Mouse (Mus musculus) stomach, embryonic 15.5 days (tissue): ENCODE measurements around the gene Gm49630. TPM values are rescaled to one million over a fixed set of nuclear protein-coding genes. Genes with fewer than 3 reads are reported as not detected.
"Not testable (repeated sequence)": the region's sequence is repeated elsewhere in the genome, so short reads cannot be mapped to it uniquely, and the experiment has no call there.

Experiments
- ATAC-seq: fragments of 200-750 bp; cut with Nextera tagmentation; 2 replicates; pipeline ENCODE4 v1.8.0; 2017; ENCODE audit warnings: low read depth, moderate number of reproducible peaks, moderate TSS enrichment; ENCODE audit not compliant: insufficient read depth, low FRiP score
- H3K27ac ChIP-seq: fragments of 300-500 bp; sonication (generic); 2 replicates; pipeline ENCODE4 v1.5.1; 2015; ENCODE audit warnings: mild to moderate bottlenecking, inconsistent platforms
- H3K27me3 ChIP-seq: fragments of 300-500 bp; sonication (generic); replicated peaks from 2 replicates; pipeline ENCODE4 v1.6.1; 2015; ENCODE audit warnings: inconsistent platforms
- H3K36me3 ChIP-seq: fragments of 300-500 bp; sonication (generic); 2 replicates; pipeline ENCODE4 v1.6.1; 2015; ENCODE audit warnings: inconsistent platforms
- H3K4me1 ChIP-seq: fragments of 300-500 bp; sonication (generic); 2 replicates; pipeline ENCODE4 v1.6.1; 2015; ENCODE audit warnings: inconsistent platforms
- H3K4me2 ChIP-seq: fragments of 300-500 bp; sonication (generic); 2 replicates; pipeline ENCODE4 v1.6.1; 2015; ENCODE audit warnings: mild to moderate bottlenecking, inconsistent platforms
- H3K4me3 ChIP-seq: fragments of 300-500 bp; sonication (generic); replicated peaks from 2 replicates; pipeline ENCODE4 v1.5.1; 2015; ENCODE audit warnings: inconsistent platforms
- H3K9ac ChIP-seq: fragments of 300-500 bp; sonication (generic); 2 replicates; pipeline ENCODE4 v1.6.1; 2015; ENCODE audit warnings: inconsistent platforms
- H3K9me3 ChIP-seq: fragments of 300-500 bp; sonication (generic); 2 replicates; pipeline ENCODE4 v1.6.1; 2016; ENCODE audit warnings: inconsistent platforms
- WGBS: fragments of 180-500 bp; shearing (Covaris S2); methylation state at CpG from one replicate; pipeline ENCODE4 v1.1.7; 2015; 5-methylcytosine and 5-hydroxymethylcytosine counted together
- polyA plus RNA-seq: library from polyadenylated mRNA; unstranded; fragments of >200 nt; fragmentation: Nextera tagmentation; extraction: Ambion mirVana; gene quantifications from 2 replicates; pipeline ENCODE4 v1.2.1, GENCODE M21; 2015

Gene Gm49630
- polyA plus RNA-seq, 1 experiment from 2014 or later = not detected

DNA sequence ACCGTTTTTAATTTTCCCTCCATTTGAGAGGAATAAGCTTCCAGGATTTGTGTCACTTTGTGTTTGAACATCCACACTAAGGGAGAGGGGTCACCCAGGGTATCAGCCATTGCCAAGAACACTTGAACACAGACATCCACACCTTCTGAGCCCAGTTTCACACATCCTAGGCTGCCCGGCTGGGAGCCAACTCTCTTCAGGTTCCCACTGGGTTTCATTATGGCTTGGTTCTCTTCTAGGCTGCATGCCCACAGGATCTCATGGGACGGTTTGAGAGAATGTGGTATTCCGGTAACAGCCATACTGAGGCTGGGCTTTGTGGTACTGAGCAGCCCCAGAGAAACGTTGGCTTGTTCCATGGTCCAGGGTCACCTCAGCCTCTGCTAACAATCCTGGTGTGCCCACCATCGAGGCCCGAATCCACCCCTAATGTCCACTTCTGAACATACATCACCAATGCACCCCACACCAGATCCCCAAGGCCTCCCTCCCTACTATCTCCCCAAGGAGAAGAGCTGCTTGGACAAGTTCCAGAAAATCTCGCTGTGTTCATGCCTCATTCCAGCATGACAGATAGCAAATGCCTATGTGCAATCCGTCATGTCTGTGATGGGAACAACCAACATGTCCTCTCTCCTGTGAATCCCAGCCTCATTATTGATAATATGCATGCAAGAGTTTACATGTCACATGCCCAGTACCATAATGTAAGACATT, 10.9 kb downstream of the Gm49630 start:
- not testable (repeated sequence) for H3K4me1 ChIP-seq, ATAC-seq, H3K27me3 ChIP-seq, H3K36me3 ChIP-seq, H3K9ac ChIP-seq, H3K4me3 ChIP-seq, H3K27ac ChIP-seq, H3K4me2 ChIP-seq, H3K9me3 ChIP-seq
- 84% methylated on average over 9 of the region's 9 CpGs for WGBS

DNA sequence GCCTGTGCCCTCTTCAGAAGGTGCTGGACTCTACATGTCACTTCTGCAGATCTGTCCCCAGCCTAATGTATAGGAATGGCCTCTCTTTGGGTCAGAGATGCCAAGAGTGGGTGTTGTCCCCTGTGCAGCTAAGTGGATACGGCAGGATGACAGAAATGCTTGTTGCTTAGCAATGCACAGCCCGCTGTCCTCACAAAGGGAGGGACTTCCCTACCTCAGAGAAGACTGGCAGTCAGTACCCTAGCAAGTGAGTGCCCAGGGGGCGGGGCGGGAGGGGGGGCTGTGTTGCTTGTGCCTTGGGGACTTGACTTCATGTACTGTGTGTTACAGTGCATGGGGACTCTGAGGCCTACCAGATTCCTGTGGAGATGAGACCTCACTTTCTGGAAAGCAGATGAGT, 12.0 kb downstream of the Gm49630 start:
- not testable (repeated sequence) for H3K36me3 ChIP-seq, H3K27ac ChIP-seq, H3K4me1 ChIP-seq, H3K4me3 ChIP-seq, H3K4me2 ChIP-seq, H3K27me3 ChIP-seq, H3K9me3 ChIP-seq, ATAC-seq, H3K9ac ChIP-seq
- WGBS = 79% methylated on average over 4 of the region's 4 CpGs

DNA sequence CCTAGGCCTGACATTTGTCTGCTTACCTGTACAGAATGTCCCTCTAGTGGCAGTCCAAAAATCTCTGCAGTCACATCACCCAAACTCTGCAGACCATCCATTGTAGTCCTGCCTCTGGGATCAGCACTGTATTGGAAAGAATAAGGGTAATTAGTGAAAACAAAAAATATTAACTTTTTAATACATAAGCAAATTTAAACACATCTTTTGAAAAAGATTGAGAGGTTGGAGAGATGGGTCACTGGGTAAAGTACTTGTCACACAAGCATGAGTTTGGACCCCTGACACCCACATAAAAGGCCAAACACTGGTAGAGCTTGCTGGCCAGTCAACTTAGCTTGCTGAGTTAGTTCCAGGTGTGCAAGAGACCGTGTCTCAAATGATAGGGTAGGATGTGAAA, 19.2 kb downstream of the Gm49630 start, which contains the start of gene Ttll2:
TSS of gene Ttll2 (minus strand) at position 101 of the 400 bp plus-strand sequence.
- not testable (repeated sequence) for H3K9me3 ChIP-seq, H3K4me1 ChIP-seq, H3K9ac ChIP-seq, H3K27ac ChIP-seq, H3K4me3 ChIP-seq, ATAC-seq, H3K4me2 ChIP-seq, H3K36me3 ChIP-seq, H3K27me3 ChIP-seq
- WGBS = 90% methylated on average over 1 of the region's 1 CpGs

DNA sequence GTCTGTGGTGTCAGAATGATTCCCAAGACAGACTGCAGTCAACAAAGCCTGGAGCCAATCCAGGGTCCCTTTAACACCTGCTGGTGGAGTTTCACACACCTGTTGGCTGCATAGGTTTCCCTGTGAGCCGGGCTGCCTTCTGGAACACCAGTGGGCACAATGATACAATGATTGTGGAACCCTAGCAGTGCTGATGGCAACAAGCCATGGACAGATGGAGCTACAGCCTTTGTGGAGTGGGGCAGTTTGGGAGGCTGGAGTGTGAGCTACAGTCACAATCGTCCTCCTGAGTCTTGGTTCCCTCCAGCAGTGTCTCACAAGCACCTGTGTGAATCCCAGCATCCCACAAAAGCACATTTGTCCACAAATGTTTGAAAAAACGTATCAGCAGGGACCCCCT, 23.0 kb downstream of the Gm49630 start:
- not testable (repeated sequence) for H3K36me3 ChIP-seq, H3K4me3 ChIP-seq, H3K9me3 ChIP-seq, H3K4me1 ChIP-seq, H3K27me3 ChIP-seq, H3K27ac ChIP-seq, ATAC-seq, H3K4me2 ChIP-seq, H3K9ac ChIP-seq
- WGBS = 56% methylated on average over 2 of the region's 3 CpGs

DNA sequence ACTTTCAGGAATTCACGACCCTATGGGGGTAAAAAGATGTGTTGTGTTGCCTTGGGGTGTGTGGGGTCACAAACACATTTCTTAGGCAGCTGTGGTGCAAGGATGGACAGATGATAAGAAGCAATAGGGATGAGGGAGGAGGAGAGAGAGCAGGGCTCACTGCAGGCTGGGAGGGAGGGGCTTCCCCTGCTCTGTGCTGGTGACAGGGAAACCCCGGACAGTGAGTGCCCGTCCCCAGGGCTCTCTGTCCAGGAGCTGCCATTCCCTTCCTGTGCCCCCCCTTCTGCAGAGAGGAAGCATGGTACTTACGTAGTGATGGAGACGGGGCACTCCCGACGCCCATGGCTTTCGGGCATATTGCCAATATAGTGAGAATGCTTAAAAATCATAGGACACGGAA, 34.4 kb downstream of the Gm49630 start:
- H3K9me3 ChIP-seq, H3K4me1 ChIP-seq, H3K36me3 ChIP-seq, ATAC-seq, H3K27me3 ChIP-seq, H3K9ac ChIP-seq, H3K27ac ChIP-seq, H3K4me2 ChIP-seq, H3K4me3 ChIP-seq: not testable (repeated sequence)
- 56% methylated on average over 9 of the region's 9 CpGs for WGBS

DNA sequence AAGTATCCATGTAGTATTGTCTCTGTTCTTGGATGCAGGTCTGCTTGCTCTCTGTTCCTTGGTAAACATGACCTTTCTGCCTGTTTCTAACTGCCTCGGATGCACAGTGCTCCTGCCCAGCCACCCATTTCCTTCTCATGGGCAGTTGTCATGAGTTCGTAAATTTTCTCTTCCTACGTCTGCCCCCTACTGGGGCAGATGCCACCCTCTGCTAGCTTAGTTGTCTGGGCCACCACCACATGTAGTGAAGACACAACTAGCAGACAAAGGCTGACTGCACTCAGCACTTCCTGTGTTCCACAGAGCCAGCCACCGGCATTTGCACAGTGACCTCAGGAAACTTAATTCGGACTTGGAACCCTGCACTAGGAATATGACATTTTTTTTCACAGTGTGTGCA, 39.0 kb downstream of the Gm49630 start:
- not testable (repeated sequence) for H3K36me3 ChIP-seq, H3K4me3 ChIP-seq, H3K9ac ChIP-seq, H3K27me3 ChIP-seq, H3K4me1 ChIP-seq, H3K27ac ChIP-seq, H3K9me3 ChIP-seq, H3K4me2 ChIP-seq, ATAC-seq
- 87% methylated on average over 2 of the region's 5 CpGs for WGBS

DNA sequence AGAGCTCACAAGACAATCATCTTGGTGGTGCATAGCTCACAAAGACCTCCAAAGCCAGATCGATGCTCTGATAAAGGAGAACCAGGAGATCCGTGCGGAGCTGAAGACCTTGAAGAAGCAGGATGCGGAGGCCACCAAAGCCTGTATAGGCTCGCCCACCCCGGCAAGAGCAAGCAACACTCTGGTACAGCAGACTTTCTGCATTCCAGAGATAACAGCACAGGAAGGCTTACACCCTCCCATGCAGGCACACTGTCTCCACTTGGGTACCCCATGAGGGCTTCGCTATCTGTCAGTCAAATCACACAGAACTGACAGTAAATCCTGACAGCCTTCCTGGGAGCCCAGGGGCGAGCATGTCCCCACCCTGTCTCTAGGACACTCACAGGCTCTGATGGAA, 45.4 kb downstream of the Gm49630 start:
- not testable (repeated sequence) for H3K9me3 ChIP-seq, H3K27ac ChIP-seq, H3K4me1 ChIP-seq, H3K9ac ChIP-seq, ATAC-seq, H3K4me3 ChIP-seq, H3K27me3 ChIP-seq, H3K4me2 ChIP-seq, H3K36me3 ChIP-seq
- 57% methylated on average over 8 of the region's 8 CpGs for WGBS

DNA sequence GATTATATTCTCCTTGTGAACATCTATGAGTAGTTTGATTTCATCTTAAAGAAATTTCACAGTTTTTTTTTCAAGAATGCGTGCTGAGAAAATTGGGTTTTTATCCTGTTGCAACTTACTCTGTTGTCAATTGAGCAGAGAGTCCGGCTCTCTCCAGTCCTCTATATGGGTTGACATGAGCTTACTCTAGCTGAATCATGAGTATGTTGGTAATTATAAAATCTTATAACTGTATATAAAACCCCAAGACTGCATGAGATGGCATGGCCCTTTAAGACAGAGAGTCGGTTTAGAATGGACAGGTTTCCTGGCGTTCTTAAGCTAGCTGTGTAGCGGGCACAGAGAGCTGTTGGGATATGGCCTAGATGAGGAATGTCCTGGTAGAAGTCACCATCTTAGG, 47.4 kb downstream of the Gm49630 start, which contains the start of gene Tcp10a:
TSS of gene Tcp10a (plus strand) at position 301 of the 400 bp plus-strand sequence.
- not testable (repeated sequence) for ATAC-seq, H3K4me2 ChIP-seq, H3K27ac ChIP-seq, H3K36me3 ChIP-seq, H3K27me3 ChIP-seq, H3K4me3 ChIP-seq, H3K9ac ChIP-seq, H3K9me3 ChIP-seq, H3K4me1 ChIP-seq
- WGBS = 95% methylated on average over 5 of the region's 5 CpGs

DNA sequence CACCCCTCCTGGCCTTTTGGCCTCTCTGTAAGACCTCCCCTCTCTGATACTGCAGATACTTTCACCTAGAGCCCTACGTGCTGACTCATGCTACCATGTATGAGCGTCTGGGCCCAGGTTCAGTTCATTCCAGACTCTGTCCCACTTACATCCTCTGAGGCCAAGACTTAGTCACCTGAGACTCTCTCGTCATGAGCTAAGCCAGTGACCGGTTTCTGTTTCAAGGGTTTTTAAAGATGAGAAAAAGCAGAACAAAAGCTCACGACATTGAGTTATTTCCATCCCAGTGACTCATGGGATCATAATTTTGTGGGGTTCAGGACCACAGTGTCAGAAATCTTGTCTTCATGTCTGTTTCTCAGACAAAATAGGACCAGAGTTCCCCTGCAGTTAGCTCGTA, 52.0 kb downstream of the Gm49630 start:
- H3K4me2 ChIP-seq, H3K36me3 ChIP-seq, ATAC-seq, H3K4me1 ChIP-seq, H3K4me3 ChIP-seq, H3K27me3 ChIP-seq, H3K9ac ChIP-seq, H3K27ac ChIP-seq, H3K9me3 ChIP-seq: not testable (repeated sequence)
- WGBS = 76% methylated on average over 6 of the region's 6 CpGs

DNA sequence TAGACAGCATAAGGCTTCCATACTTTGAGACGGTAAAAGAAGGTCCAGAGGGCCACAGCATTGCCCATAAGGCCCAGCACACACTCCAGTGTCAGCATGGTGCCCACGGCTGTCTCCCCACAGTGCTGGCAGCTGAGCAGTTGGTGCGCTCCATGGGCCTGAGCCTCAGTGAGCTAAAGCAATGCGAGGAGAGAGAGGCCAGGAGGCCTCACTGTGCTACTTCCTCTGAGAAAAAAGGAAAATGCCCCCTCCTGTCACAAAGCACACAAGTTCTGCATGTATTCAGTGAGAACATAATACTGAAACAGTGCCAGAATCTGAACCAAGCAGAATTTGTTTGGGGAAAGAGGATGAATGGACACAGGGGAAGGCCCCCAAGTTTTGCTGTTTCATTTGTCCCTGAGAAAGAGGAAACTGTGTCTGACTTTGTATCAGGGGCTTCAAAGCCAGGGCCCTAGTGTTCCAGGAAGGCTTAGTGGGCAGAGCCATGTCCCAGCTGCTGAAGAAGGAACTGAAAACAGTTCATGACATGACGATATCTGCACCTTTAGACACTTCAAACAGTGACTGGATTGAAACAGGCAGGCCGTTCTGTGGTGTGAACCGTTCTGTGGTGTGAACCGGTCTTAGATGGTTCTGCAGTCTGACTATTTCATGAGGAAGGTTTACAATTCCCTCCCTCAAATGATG, 55.9 kb downstream of the Gm49630 start:
- not testable (repeated sequence) for H3K27me3 ChIP-seq

DNA sequence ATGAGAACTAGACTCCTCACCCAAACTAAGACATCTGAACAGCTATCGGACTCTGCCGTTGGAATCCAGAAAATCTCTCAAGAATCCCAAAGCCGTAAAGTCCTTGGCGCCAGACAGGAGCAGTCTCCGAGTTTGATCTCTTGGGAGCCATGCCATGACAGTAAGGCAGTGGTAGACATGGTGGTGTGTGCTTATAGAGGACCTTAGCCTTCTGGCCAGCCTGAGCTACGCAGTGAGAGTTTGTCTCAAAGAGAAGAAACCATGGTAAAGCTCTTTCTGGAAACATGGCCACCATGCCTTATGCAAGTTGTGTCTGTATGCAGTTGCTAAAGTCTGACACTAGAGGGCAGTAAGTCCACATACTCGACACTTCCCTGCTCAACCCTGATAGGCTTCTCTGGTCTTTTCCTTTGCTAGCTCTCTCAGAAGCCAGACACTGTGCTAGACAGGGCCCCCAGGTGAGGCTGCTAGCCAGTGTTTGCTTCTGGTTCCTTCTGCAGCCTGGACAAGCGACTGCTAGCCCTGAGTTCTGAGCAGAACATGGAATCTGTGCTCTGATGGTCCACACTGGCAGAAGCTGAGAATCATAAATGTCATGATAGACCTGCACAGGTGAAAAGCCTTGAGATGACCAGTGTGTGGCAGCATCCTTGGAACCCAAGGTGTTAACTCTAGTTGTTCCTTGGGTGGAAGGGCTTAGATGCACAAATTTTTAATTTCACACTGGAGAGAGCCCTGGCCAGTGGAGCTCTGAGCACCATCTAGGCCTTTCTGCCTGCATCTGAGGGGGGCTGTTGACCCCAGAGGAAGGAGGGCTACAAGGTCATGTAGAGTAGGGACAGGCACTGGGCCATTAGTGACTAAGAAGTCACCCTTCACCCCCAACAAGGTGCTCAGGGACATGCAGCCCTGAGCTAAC, 65.2 kb downstream of the Gm49630 start:
- not testable (repeated sequence) for H3K4me1 ChIP-seq, H3K27me3 ChIP-seq, H3K4me3 ChIP-seq, H3K9ac ChIP-seq, H3K4me2 ChIP-seq, H3K27ac ChIP-seq, H3K9me3 ChIP-seq, H3K36me3 ChIP-seq
- ATAC-seq = peak; percentile 53; the same call in 1 of the 2 replicates
- 56% methylated on average over 8 of the region's 8 CpGs for WGBS

More for the DNA sequence above, 55.9 kb downstream of the Gm49630 start:
- H3K4me3 ChIP-seq, H3K4me1 ChIP-seq, H3K9ac ChIP-seq, ATAC-seq, H3K27ac ChIP-seq, H3K9me3 ChIP-seq, H3K36me3 ChIP-seq, H3K4me2 ChIP-seq: not testable (repeated sequence)
- 78% methylated on average over 7 of the region's 8 CpGs for WGBS
